Mouse (Mus musculus): Measurements from ENCODE around the gene Tmem253. TPM values are rescaled to one million over a fixed set of nuclear protein-coding genes. Genes with fewer than 3 reads are reported as not detected.

The Tmem253 gene
- total RNA-seq (2021): 1 to 10 TPM; 1.3 to 1.5 TPM
- long read RNA-seq, experiment 1, partial matches to known transcripts: 0 of 2 reads
- long read RNA-seq, experiment 1, other reads (novel, unspliced or antisense): 2 of 2 reads
- long read RNA-seq, experiment 2: 0 reads

GRCm38 (mm10) chr14:52015445-52016100 is at the start of gene Tmem253:
Tmem253 (plus strand) TSS chr14:52015658.
- intact Hi-C loops (cut with DNase I): no loop called here
- no peak for DNase-seq

- intact Hi-C loops (cut with DNase I): no loop called here
- DNase-seq: no peak
Observed at GRCm38 (mm10) chr14:51967400-51967799, 48.1 kb upstream of the Tmem253 start.

GRCm38 (mm10) chr14:51979252-51979651 is 36.2 kb upstream of the Tmem253 start:
- intact Hi-C loops (cut with DNase I): no loop called here
- no peak for DNase-seq

GRCm38 (mm10) chr14:51983251-51983650 is 32.2 kb upstream of the Tmem253 start:
- intact Hi-C loops (cut with DNase I): no loop called here
- no peak for DNase-seq

GRCm38 (mm10) chr14:51983855-51984246 is 31.6 kb upstream of the Tmem253 start:
- intact Hi-C loops (cut with DNase I): no loop called here
- no peak for DNase-seq

- peak; percentile 69 to 75 for DNase-seq
- intact Hi-C loops (cut with DNase I): no loop called here
Observed at GRCm38 (mm10) chr14:51984247-51985231, 30.9 kb upstream of the Tmem253 start, which contains the start of gene Arhgef40. Arhgef40 (plus strand) TSS chr14:51984719.

GRCm38 (mm10) chr14:51985301-51986152 is 29.9 kb upstream of the Tmem253 start:
- peak; percentile 79 to 86 for DNase-seq
- intact Hi-C loops (cut with DNase I): no loop called here

GRCm38 (mm10) chr14:51986153-51986505 is 29.3 kb upstream of the Tmem253 start:
- no peak for DNase-seq
- intact Hi-C loops (cut with DNase I): no loop called here

GRCm38 (mm10) chr14:51987177-51987576 is 28.3 kb upstream of the Tmem253 start:
- DNase-seq: no peak
- intact Hi-C loops (cut with DNase I): no loop called here

GRCm38 (mm10) chr14:51988731-51989130 is 26.7 kb upstream of the Tmem253 start:
- no peak for DNase-seq
- intact Hi-C loops (cut with DNase I): no loop called here

GRCm38 (mm10) chr14:51989461-51989970 is 25.9 kb upstream of the Tmem253 start:
- DNase-seq: no peak

GRCm38 (mm10) chr14:51994453-51994852 is 21.0 kb upstream of the Tmem253 start:
- intact Hi-C loops (cut with DNase I): no loop called here
- no peak for DNase-seq

More at GRCm38 (mm10) chr14:51989461-51989970, 25.9 kb upstream of the Tmem253 start:
- intact Hi-C loops (cut with DNase I): no loop called here

- intact Hi-C loops (cut with DNase I): loop anchor here (5.0 kb wide), 1 partner anchor 58 kb away; no protein-coding TSS in a partner anchor
- no peak for DNase-seq
Observed at GRCm38 (mm10) chr14:51995219-51995871, 20.1 kb upstream of the Tmem253 start.

- no peak for DNase-seq
- intact Hi-C loops (cut with DNase I): loop anchor here (5.0 kb wide), 1 partner anchor 59 kb away; no protein-coding TSS in a partner anchor
Observed at GRCm38 (mm10) chr14:51996231-51996841, 19.1 kb upstream of the Tmem253 start.

- DNase-seq: no peak
- intact Hi-C loops (cut with DNase I): loop anchor here (5.0 kb wide), 1 partner anchor 60 kb away; no protein-coding TSS in a partner anchor
Observed at GRCm38 (mm10) chr14:51996866-51997265, 18.6 kb upstream of the Tmem253 start.

GRCm38 (mm10) chr14:51997483-51997882 is 18.0 kb upstream of the Tmem253 start:
- no peak for DNase-seq
- intact Hi-C loops (cut with DNase I): loop anchor here (5.0 kb wide), 1 partner anchor 60 kb away; no protein-coding TSS in a partner anchor

- DNase-seq: no peak
- intact Hi-C loops (cut with DNase I): no loop called here
Observed at GRCm38 (mm10) chr14:52003981-52004495, 11.4 kb upstream of the Tmem253 start.

GRCm38 (mm10) chr14:52005141-52005540 is 10.3 kb upstream of the Tmem253 start:
- intact Hi-C loops (cut with DNase I): no loop called here
- no peak for DNase-seq

- intact Hi-C loops (cut with DNase I): no loop called here
- DNase-seq: no peak
Observed at GRCm38 (mm10) chr14:52005616-52006015, 9.8 kb upstream of the Tmem253 start.
